In genomic region chr7:18828592-18828991, GRCm38 (mm10) we compare ENCODE assay signal across 10 mouse cellular contexts. TPM values are rescaled to one million over a fixed set of nuclear protein-coding genes. Genes with fewer than 3 reads are reported as not detected.
A peak's percentile ranks its signal among the peaks of the same experiment; 100 is the strongest.
DNase-seq lines count a peak whose midpoint lies in the region; ATAC-seq and TF ChIP-seq lines count a peak whose summit lies in the region.
"Had no signal": no experiment of that assay in that cellular context is flagged by ENCODE, and none has a peak within 500 bp of the region (broad histone marks: within the 10 kb centered on the region; RNA-seq: fewer than 3 reads in every experiment).

No protein-coding gene starts in this region.

- no peak for TF ChIP-seq EP300 in liver, embryonic 14.5 days (IDR thresholded peaks at IDR 0.05; ENCODE audit: low read depth)

- no peaks in the 10 kb centered on the region for H3K27me3 ChIP-seq in liver, embryonic 14.5 days (ENCODE audit: control insufficient read depth, insufficient read depth, low read length)
- H3K27me3 ChIP-seq in liver, embryonic 11.5 days (replicated peaks; ENCODE audit: control insufficient read depth, insufficient read depth, low read length), result no peaks in the 10 kb centered on the region
- H3K27me3 ChIP-seq: heart, embryonic 15.5 days; midbrain, embryonic 12.5 days had no signal

- 0 out of 4 replicates have a peak, but pooled peaks cover 0 to 1% of the 10 kb centered on the region in 2 experiments for H3K4me1 ChIP-seq in liver, embryonic 14.5 days (replicated peaks; ENCODE audit: control insufficient read depth in 2 of 2, insufficient read depth in 2 of 2, low read length in 1 of 2)
- H3K4me1 ChIP-seq in liver, embryonic 11.5 days (replicated peaks; ENCODE audit: control insufficient read depth, insufficient read depth, low read length), result no peaks in the 10 kb centered on the region
- H3K4me1 ChIP-seq: heart, embryonic 15.5 days; midbrain, embryonic 12.5 days had no signal

- 55% methylated on average over 9 of the region's 9 CpGs for WGBS in liver, embryonic 14.5 days (ENCODE audit: insufficient replicate concordance)
- 64% methylated on average over 9 of the region's 9 CpGs for WGBS in liver, embryonic 11.5 days

- no peak overlapping the region for H3K4me3 ChIP-seq in liver, embryonic 14.5 days (ENCODE audit: insufficient read depth in 1 of 2, low read depth in 2 of 2, low read length in 2 of 2)
- no peak overlapping the region for H3K4me3 ChIP-seq in liver, embryonic 11.5 days (ENCODE audit: low read depth, low read length)
- H3K4me3 ChIP-seq: heart, embryonic 15.5 days; midbrain, embryonic 12.5 days had no signal

- DNase-seq in gastrocnemius, adult 18-20 months (ENCODE audit: low spot score), result peak; percentile 3
- DNase-seq in gastrocnemius, postnatal 10 days, result no peak
- DNase-seq in liver, embryonic 14.5 days (ENCODE audit: low read depth in 3 of 3, low spot score in 3 of 3), result no peak
- no peak for DNase-seq in liver, embryonic 11.5 days (ENCODE audit: low spot score)
- DNase-seq in ES-CJ7 (ENCODE audit: low read depth, low spot score), result peak; percentile 71
- DNase-seq in natural killer cell, adult 2 months (ENCODE audit: low spot score in 2 of 2), result no peak
- DNase-seq in urinary bladder, adult 18-20 months (ENCODE audit: low spot score in 2 of 2), result no peak

- H3K9me3 ChIP-seq in liver, embryonic 14.5 days (ENCODE audit: control insufficient read depth, low read length), result no peaks in the 10 kb centered on the region
- no peaks in the 10 kb centered on the region for H3K9me3 ChIP-seq in liver, embryonic 11.5 days (ENCODE audit: control insufficient read depth, low read length)
- H3K9me3 ChIP-seq: heart, embryonic 15.5 days; midbrain, embryonic 12.5 days had no signal

- H3K9ac ChIP-seq in liver, embryonic 14.5 days (replicated peaks), result no peak overlapping the region
- no peak overlapping the region for H3K9ac ChIP-seq in liver, embryonic 11.5 days (ENCODE audit: low read depth, low read length)
- H3K9ac ChIP-seq: heart, embryonic 15.5 days; midbrain, embryonic 12.5 days had no signal

- no peak for ATAC-seq in liver, embryonic 14.5 days (ENCODE audit: insufficient read depth)
- no peak for ATAC-seq in liver, embryonic 11.5 days (replicated peaks; ENCODE audit: low FRiP score)
- ATAC-seq in hematopoietic stem cell, adult 5-6 weeks (replicated peaks in 1 of 2; ENCODE audit: insufficient read depth in 1 of 2, low FRiP score in 2 of 2, low TSS enrichment in 1 of 2, low read depth in 1 of 2, poor library complexity in 2 of 2, severe bottlenecking in 2 of 2), result peak; percentile 46 to 60; a peak in 2 of 4 replicates

- no peaks in the 10 kb centered on the region for H3K36me3 ChIP-seq in liver, embryonic 14.5 days (replicated peaks; ENCODE audit: control insufficient read depth, insufficient read depth, low read depth)
- H3K36me3 ChIP-seq in liver, embryonic 11.5 days (ENCODE audit: control insufficient read depth, insufficient read depth, low read length), result no peaks in the 10 kb centered on the region
- H3K36me3 ChIP-seq: heart, embryonic 15.5 days; midbrain, embryonic 12.5 days had no signal

- peak; percentile 41; the same call in 1 of the 2 replicates for TF ChIP-seq CTCF in liver, embryonic 14.5 days (IDR thresholded peaks at IDR 0.05; ENCODE audit: low read depth)

- no peak overlapping the region for H3K4me2 ChIP-seq in liver, embryonic 14.5 days (ENCODE audit: low read depth)
- H3K4me2 ChIP-seq in liver, embryonic 11.5 days, result no peak overlapping the region
- H3K4me2 ChIP-seq: heart, embryonic 15.5 days; midbrain, embryonic 12.5 days had no signal

- no peak overlapping the region for H3K27ac ChIP-seq in liver, embryonic 14.5 days
- no peak overlapping the region for H3K27ac ChIP-seq in liver, embryonic 11.5 days (ENCODE audit: low read depth, low read length)
- H3K27ac ChIP-seq: heart, embryonic 15.5 days; midbrain, embryonic 12.5 days had no signal

RNA-seq across cellular contexts. Expression of gene Psg17, which starts 7.2 kb away (rescaled TPM):
- total RNA-seq in gastrocnemius, adult 18-20 months (2021), result not detected
- not detected for total RNA-seq in gastrocnemius, postnatal 10 days (2021)
- polyA plus RNA-seq in liver, embryonic 14.5 days (2012; rRNA removed), result 0.03 TPM in 1 of 2 replicates, not detected in the other
- polyA plus RNA-seq in liver, embryonic 14.5 days (2014; fragmentation: Nextera tagmentation; extraction: Ambion mirVana), result not detected in 2 replicates
- polyA plus RNA-seq in liver, embryonic 11.5 days (2014; fragmentation: Nextera tagmentation; extraction: Ambion mirVana), result 0.08 TPM in 2 replicates
- not detected in 2 replicates for total RNA-seq in hematopoietic stem cell, adult 5-6 weeks (2017)
- polyA plus RNA-seq: heart, embryonic 15.5 days had no signal

RNA-seq across cellular contexts. Expression of gene Mill2, which starts 11.2 kb away (rescaled TPM):
- total RNA-seq in gastrocnemius, adult 18-20 months (2021), result 1 to 10 TPM; 1.8 to 3.0 TPM
- total RNA-seq in gastrocnemius, postnatal 10 days (2021), result 1 to 10 TPM; 3.1 to 3.6 TPM
- 0.16 and 0.18 TPM in 2 replicates for polyA plus RNA-seq in liver, embryonic 14.5 days (2012; rRNA removed)
- polyA plus RNA-seq in liver, embryonic 14.5 days (2014; fragmentation: Nextera tagmentation; extraction: Ambion mirVana), result 0.09 and 0.19 TPM in 2 replicates
- 0.21 and 0.26 TPM in 2 replicates for polyA plus RNA-seq in liver, embryonic 11.5 days (2014; fragmentation: Nextera tagmentation; extraction: Ambion mirVana)
- total RNA-seq in hematopoietic stem cell, adult 5-6 weeks (2017), result 3.1 and 4.6 TPM in 2 replicates

RNA-seq across cellular contexts. Expression of gene Psg19, which starts 30.3 kb away (rescaled TPM):
- not detected for total RNA-seq in gastrocnemius, adult 18-20 months (2021)
- total RNA-seq in gastrocnemius, postnatal 10 days (2021), result not detected
- not detected in 2 replicates for polyA plus RNA-seq in liver, embryonic 14.5 days (2012; rRNA removed)
- polyA plus RNA-seq in liver, embryonic 14.5 days (2014; fragmentation: Nextera tagmentation; extraction: Ambion mirVana), result not detected in 2 replicates
- polyA plus RNA-seq in liver, embryonic 11.5 days (2014; fragmentation: Nextera tagmentation; extraction: Ambion mirVana), result not detected in 2 replicates
- total RNA-seq in hematopoietic stem cell, adult 5-6 weeks (2017), result not detected in 2 replicates
- polyA plus RNA-seq: heart, embryonic 15.5 days; midbrain, embryonic 12.5 days had no signal

RNA-seq across cellular contexts. Expression of gene Pglyrp1, which starts 42.5 kb away (rescaled TPM):
- under 1 TPM in 1 of 2 experiments, not detected in 1; 0.37 TPM for total RNA-seq in gastrocnemius, adult 18-20 months (2021)
- 1 to 10 TPM in 1 of 2 experiments, under 1 TPM in 1; 0.73 to 3.7 TPM for total RNA-seq in gastrocnemius, postnatal 10 days (2021)
- 10.5 and 15.1 TPM in 2 replicates for polyA plus RNA-seq in liver, embryonic 14.5 days (2012; rRNA removed)
- polyA plus RNA-seq in liver, embryonic 14.5 days (2014; fragmentation: Nextera tagmentation; extraction: Ambion mirVana), result 23.2 and 32.0 TPM in 2 replicates
- 7.9 TPM in 2 replicates for polyA plus RNA-seq in liver, embryonic 11.5 days (2014; fragmentation: Nextera tagmentation; extraction: Ambion mirVana)
- total RNA-seq in hematopoietic stem cell, adult 5-6 weeks (2017), result 14.1 and 39.9 TPM in 2 replicates

Comparison
In these comparisons a context has a peak if more than half of its experiments do, and no peak if none do; other contexts are left out.
1. DNase-seq: peak in gastrocnemius, adult 18-20 months (single experiment) and ES-CJ7 (single experiment); none in gastrocnemius, postnatal 10 days (single experiment), liver, embryonic 14.5 days (0 of 3), liver, embryonic 11.5 days (single experiment), natural killer cell, adult 2 months (0 of 2) and urinary bladder, adult 18-20 months (0 of 2).
2. ATAC-seq: peak in hematopoietic stem cell, adult 5-6 weeks (2 of 2); none in liver, embryonic 14.5 days (single experiment) and liver, embryonic 11.5 days (single experiment).